Mouse (Mus musculus): ENCODE results near the gene Hipk1.
"Not testable (repeated sequence)": the region's sequence is repeated elsewhere in the genome, so short reads cannot be mapped to it uniquely, and the experiment has no call there.

Gene Hipk1

DNA sequence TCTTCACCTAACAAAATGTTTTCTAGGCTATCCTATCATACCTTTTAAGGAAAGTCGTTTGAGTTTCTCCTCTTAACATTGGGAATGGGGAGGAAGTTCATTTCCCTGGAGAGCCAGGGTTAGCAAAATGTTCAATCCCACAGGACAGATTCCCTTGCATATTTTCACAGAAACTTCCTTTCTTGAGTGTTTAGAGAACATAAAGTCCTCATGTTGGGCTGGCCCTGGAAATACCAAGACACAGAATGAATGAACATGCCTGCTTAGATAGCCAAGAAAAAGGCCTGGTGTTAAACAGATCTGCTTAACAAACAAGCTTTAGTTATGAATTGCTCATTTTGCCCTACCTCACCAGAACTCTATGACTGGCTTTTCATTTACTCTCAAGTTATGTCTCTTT is 1.2 kb upstream of the Hipk1 start:
- DNase-seq (ENCODE audit: low spot score in 2 of 2) = no peak

- DNase-seq (ENCODE audit: low spot score in 2 of 2) = not testable (repeated sequence)
Observed at GRCm38 (mm10) chr3:103792111-103792406, 696 bp upstream of the Hipk1 start.

GRCm38 (mm10) chr3:103790346-103791145 is 817 bp downstream of the Hipk1 start:
- peak in 1 of 2 experiments; percentile 22 for DNase-seq (ENCODE audit: low spot score in 2 of 2)

DNA sequence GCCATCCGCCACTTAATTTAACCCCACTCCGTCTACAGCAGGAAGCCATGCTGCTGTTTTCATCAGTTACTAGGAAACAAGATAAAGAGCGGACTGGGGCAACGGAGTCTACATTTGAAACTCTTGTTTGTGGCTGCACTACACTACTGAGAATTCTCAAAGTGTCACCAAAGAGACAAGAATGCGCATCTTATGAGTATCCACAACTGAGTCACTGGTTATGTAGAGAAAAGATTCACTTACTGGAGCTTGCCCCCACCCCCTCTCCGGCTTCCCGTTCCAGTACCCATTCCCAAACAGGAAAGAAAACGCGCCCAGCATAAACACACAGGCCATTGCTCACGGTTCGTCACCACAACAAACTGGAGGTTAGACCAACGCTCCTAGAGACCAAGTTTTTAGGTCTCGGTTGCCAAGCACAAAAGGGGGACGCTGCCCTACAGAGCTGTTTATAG is 1.4 kb downstream of the Hipk1 start:
- DNase-seq (ENCODE audit: low spot score in 2 of 2) = no peak

DNA sequence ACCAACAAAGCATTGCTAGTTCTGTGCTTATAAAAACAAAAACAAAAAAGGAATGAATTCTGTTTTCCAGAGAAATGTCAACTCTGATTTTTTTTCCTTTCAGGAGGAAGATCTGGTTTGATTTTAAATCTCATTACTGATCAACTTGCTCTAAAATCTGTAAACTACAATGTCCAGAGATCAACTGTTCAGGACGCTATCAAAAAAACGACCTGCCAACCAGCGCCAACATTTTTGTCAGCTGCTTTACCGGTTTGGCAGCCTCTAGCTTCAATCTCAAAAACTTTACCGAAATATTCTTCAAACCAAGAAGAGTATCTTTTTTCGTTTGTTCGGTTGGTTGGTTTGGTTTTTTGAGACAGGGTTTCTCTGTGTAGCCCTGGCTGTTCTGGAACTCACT is 2.3 kb downstream of the Hipk1 start:
- no peak for DNase-seq (ENCODE audit: low spot score in 2 of 2)

DNA sequence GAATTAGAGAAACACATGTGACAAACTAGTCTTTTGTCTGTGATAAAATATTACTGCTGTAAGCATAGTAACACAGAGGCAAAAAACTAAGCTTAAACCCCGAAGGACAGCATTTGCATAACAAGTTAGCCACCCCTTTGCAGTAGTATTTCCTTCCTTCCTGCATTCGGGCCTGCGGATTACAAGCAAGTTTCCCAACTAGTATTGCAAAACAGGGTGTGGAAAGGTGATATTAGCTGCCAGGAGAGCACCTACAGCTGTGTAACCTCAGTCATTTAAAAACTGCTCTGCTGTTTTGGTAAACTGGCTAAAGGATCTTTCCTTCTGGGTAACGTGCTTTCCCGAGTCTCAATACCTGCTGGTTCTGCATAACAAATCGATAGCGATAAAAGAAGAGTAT is 4.1 kb downstream of the Hipk1 start:
- DNase-seq (ENCODE audit: low spot score in 2 of 2) = no peak

- DNase-seq (ENCODE audit: low spot score in 2 of 2) = no peak
Observed at GRCm38 (mm10) chr3:103782844-103783609, 8.3 kb downstream of the Hipk1 start.

- no peak for DNase-seq (ENCODE audit: low spot score in 2 of 2)
Observed at GRCm38 (mm10) chr3:103780777-103781176, 10.6 kb downstream of the Hipk1 start.

GRCm38 (mm10) chr3:103780271-103780670 is 11.1 kb downstream of the Hipk1 start:
- no peak for DNase-seq (ENCODE audit: low spot score in 2 of 2)

GRCm38 (mm10) chr3:103779183-103779582 is 12.2 kb downstream of the Hipk1 start:
- no peak for DNase-seq (ENCODE audit: low spot score in 2 of 2)

GRCm38 (mm10) chr3:103778660-103779059 is 12.7 kb downstream of the Hipk1 start:
- no peak for DNase-seq (ENCODE audit: low spot score in 2 of 2)

GRCm38 (mm10) chr3:103777940-103778339 is 13.4 kb downstream of the Hipk1 start:
- DNase-seq (ENCODE audit: low spot score in 2 of 2) = no peak

GRCm38 (mm10) chr3:103774009-103774408 is 17.4 kb downstream of the Hipk1 start:
- DNase-seq (ENCODE audit: low spot score in 2 of 2) = no peak

GRCm38 (mm10) chr3:103773508-103773907 is 17.9 kb downstream of the Hipk1 start:
- DNase-seq (ENCODE audit: low spot score in 2 of 2) = no peak

GRCm38 (mm10) chr3:103772846-103773245 is 18.5 kb downstream of the Hipk1 start:
- no peak for DNase-seq (ENCODE audit: low spot score in 2 of 2)

DNA sequence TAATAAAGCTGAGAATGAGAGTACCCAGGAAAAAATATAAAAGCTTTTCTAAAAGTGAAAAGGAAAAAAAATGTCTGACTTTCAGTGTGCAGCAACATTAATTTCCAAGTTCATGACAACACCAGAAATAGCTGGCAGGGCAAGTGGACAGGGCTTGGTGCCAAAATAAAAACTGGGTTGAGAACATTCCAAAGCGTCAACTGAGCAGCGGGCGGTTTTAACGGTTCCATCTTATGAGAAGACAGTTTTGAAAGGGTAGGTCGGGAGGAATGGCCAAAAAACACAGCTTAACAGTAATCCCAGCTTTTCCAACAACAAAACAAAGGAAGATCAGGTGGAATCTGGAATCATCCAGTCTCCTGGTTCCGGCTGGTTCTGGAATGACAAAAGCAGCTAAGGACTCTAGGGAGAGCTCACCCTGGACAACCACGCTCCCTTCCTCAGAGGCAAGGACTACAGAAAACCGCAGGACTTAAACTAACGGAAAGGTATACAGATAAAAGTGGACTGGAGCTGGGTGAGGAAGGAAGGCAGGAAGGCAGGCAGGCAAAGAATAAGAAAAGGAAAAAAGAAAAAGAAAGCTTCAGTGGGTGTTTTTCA is 19.7 kb downstream of the Hipk1 start:
- DNase-seq (ENCODE audit: low spot score in 2 of 2) = no peak

- DNase-seq (ENCODE audit: low spot score in 2 of 2) = no peak
Observed at GRCm38 (mm10) chr3:103766789-103767188, 24.6 kb downstream of the Hipk1 start.

DNA sequence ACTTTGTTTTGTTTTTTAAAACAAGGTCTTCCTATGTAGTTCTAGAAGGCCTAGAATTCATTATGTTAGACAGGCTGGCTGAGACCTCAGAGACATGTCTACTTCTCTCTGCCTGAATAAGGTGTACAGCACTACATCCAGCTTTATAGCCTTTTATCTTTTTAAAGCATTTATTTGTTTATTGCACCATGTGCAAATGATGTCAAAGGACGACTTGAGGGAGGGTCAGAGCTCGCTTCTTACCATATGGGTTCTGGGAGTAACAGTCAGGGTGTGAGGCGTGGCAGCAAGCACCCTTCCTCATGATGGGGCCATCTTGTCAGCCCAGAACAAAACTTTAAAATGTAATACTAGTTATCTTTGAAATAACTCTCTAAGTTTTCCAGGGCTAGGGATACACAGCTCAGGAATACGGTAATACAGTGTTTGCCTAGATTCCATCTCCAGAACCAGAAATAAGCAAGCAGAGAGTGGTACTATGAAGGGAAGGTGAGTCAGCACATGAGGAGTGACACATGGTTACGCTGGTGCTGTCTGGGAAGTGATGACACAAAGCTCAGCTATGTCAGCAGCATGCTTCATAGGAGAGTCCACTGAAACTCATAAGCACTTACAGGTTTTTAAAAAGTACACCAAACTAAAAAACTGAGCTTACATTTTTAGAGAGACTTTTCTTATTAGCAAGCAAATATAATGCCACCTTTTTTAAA is 31.9 kb downstream of the Hipk1 start:
- DNase-seq (ENCODE audit: low spot score in 2 of 2) = no peak

- no peak for DNase-seq (ENCODE audit: low spot score in 2 of 2)
Observed at GRCm38 (mm10) chr3:103758456-103758855, 32.9 kb downstream of the Hipk1 start.

GRCm38 (mm10) chr3:103756920-103757319 is 34.4 kb downstream of the Hipk1 start:
- no peak for DNase-seq (ENCODE audit: low spot score in 2 of 2)

GRCm38 (mm10) chr3:103755351-103755750 is 36.0 kb downstream of the Hipk1 start:
- no peak for DNase-seq (ENCODE audit: low spot score in 2 of 2)

- no peak for DNase-seq (ENCODE audit: low spot score in 2 of 2)
Observed at GRCm38 (mm10) chr3:103751558-103751957, 39.8 kb downstream of the Hipk1 start.
